Mouse (Mus musculus): ENCODE measurements at regions not wholly inside any gene's neighbourhood (a gene's known extent, or its start where the extent isn't known, plus 50 kb on each side); places are given as distances from the start of the nearest gene placed in this dataset.

- TF ChIP-seq POLR2A (IDR thresholded peaks at IDR 0.05; ENCODE audit: low read depth, low read length) = no peak
- no peak for TF ChIP-seq CTCF (conservative IDR thresholded peaks at IDR 0.05; ENCODE audit: insufficient read depth, insufficient read length, low read depth, low read length)
These were observed 2219.2 kb downstream of the 4930444P10Rik start for GRCm38 (mm10) chr1:13873925-13874324.

Data from kidney, adult 2 months (tissue).